Mouse (Mus musculus) induced T-regulatory cell, adult 2 months (primary cell): ENCODE results near the gene Vipr2.

Experiments used
- DNase-seq: peaks from one replicate; pipeline ENCODE4 v3.0.0-alpha.2; 2012; ENCODE audit warnings: low read depth

The Vipr2 gene

GRCm38 (mm10) chr12:116156792-116157532, 79.4 kb downstream of the Vipr2 start:
- no peak for DNase-seq

DNA sequence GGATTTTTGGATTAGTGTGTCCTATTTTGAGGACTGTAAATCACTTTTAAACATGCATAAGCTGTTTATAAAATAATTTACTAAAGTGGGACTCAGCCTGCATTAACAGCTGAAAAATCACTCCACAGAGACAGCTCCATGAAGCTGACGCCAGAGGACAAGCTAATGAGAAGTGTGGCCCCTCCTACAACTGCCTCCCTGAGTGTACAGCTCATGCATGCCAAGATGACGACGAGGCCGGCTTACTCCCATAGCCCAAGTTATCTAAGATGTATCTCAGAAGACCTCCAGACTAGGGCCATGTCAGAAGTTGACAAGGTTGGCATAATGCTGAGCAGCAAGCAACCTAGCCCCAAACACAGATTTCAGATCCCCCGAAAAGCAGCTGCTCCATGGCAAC, 81.7 kb downstream of the Vipr2 start:
- no peak for DNase-seq

DNA sequence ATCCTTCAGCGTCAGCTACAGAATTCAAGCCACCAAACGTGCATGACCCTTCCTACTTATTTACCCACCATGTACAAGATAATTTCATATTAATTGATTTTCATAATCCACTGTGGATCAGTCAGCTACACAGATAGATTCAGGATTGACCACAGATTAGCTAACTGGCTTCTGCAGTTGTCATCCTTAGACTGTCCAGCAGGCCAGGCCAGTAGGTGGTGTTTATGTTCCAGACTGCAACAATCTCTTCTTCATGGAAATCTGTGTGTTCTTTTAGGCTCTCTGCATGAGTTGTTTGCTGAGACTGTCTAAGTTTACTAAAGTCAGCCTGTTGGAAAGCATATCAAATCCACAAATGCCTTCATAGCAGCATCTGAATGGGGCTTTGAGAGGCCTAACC, 82.2 kb downstream of the Vipr2 start:
- DNase-seq: no peak

- DNase-seq: no peak
Measured at GRCm38 (mm10) chr12:116165368-116165767, 87.8 kb downstream of the Vipr2 start.

DNA sequence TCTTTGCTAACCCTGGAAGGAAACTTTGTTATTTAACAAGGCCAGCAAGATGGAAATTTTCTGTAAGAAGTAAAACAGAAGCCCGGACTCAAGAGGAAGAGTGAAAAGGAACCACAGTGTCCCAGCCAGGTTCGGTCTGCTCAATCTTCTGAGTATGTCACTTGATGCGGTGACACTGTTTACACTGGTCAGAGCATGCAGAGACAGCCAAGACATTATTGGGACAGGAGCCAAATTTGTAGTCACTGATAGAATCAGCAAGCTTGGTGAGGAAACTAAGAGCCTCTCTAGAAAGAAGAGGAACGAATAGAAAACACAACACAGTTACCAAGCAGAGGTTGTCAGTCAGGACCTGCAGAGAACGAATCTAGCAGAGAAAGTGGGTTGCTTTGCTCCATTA, 92.1 kb downstream of the Vipr2 start:
- DNase-seq: no peak

DNA sequence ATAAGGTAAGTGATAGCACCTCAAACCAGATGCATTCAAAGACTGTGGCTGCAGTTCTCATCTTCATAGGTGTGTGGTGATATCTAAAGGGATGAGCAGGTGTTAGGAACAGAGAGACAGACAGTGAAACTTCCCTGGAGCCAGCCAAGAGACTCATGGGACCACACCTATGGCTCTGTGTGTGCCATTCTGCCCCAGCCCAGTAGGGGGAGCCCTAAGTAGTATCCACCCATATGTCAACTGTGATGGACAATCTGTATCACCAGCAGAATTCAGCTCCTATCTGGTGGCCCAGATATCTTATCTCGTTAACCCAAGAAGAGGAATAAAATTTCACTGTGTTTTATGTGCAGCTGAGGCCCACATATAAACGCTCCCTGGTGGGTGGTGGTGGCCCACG, 99.4 kb downstream of the Vipr2 start:
- DNase-seq: peak; percentile 58

DNA sequence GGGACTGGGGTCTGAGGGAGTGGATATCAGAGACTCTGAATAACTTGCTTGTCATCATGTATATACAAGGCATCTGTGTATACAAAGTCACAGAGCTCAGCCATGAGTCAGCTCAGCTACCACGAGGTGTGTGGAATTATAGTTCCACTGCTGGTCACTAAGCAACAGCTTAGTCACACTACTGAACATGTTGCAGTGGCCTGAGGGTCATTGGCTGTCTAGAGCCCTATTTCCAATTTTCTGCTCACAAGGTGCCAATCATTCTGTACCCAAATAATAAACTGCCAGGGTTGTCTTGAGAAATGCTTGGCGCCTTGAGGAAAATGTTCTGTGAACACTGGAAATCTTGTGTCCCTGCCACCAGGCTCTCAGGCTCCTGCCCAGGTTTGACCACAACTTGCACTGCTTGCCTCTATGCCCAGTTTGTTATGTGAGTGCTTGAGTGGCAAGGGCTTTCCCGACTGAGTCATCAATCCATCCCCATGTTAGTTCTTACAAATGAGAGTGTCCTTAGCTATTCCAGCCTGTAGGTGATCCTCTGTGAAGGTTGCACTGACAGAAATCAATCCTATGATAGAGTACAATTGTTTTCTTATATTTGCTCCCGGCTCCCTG, 104.0 kb downstream of the Vipr2 start:
- DNase-seq: no peak

GRCm38 (mm10) chr12:116182376-116182775, 104.8 kb downstream of the Vipr2 start:
- no peak for DNase-seq

DNA sequence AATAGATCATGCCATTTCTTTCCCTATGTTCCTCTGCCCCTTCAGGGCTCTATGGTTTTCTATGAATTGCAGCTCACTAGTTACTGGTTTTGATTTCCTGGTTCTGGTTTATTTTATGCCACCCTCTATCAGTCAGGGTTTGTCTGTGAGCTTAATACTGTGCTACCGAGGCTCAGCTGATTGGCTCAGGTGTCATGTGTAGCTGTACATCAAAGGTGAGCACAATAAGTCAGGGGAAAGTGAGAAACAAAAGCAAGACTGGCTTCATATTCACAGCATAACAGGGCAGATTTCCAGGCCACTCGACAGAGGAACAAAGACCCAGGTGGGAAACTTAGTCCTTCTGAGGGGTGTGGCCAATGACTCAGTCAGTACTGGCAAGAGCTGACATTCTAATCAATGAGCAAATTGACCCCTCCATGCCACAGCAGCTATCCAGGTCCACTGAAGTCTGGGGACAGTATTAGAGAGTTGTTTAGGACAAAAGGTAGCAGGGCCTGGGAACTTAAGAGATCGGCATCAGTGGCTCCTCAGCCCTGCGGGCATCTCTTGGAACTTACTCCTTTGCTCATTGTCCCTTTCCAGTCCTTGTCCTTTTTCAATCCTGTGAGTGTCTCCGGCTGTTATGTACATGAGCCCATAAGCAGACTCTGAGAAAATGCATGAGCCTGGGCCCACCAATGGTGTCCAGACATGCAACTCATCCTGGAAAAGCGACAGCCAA, 105.8 kb downstream of the Vipr2 start:
- DNase-seq: no peak

DNA sequence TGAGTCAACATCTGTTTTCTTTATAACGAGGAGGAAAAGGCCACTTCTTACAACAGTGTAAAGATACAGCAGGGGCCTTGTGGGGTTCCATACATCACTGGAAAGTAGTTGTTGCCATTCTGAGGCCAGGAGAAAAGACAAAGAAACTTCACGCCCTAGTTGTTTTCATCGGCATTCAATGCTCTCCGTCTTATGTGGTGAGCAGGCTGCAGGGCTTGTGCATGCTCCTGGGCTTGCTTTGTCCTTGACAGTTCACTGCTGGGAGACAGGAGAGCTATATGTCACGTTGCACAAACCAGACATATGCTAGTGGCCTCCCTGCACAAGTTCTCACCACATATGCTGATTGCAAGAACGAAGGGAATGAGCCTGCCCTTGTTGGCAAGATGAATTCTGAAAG, 116.4 kb downstream of the Vipr2 start:
- no peak for DNase-seq

DNA sequence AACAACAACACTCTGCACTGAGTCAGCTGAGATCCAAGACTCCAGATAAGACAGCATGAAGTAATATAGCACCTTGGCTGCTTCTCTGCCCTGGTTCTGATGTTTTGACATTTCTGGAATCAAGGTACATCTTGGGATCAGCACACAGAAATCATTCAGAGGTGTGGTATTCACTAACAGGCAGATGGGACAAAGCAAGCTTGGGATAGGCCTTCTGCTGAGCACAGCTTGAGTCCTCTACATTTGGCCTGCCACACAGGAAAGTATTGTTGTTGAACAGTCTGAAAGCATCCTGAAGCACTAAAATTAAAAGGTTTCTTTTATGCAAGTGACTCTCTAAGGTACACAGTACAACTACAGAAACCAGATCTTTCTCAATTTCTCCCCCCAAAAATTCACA, 117.1 kb downstream of the Vipr2 start:
- DNase-seq: no peak
